Mouse (Mus musculus): Measurements from ENCODE around the gene Fgfr2.

Gene Fgfr2

GRCm38 (mm10) chr7:132930850-132931559 is 192.1 kb downstream of the Fgfr2 start, which contains the start of gene Zranb1:
Zranb1 (plus strand) TSS chr7:132931142.
- peak; percentile 99 for DNase-seq

DNA sequence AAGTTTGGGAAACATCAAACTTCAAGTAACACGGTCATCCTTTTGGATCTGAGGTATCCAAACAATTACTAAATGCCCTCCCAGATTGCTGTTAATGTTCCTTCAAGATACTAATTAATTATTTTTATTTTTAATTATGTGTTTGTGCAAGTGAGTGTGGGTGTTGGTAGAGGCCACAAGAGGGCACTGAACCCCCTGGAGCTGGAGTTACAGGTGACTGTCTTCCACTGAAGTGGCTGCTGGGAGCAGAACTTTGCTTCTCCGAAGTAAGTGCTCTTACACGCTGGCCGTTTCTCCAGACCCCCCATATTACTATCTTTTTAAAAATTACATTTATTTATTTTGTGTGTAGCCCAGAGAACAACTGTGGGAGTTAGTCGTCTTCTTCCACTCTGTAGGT is 193.1 kb downstream of the Fgfr2 start:
- DNase-seq: peak in 1 of 2 experiments; percentile 14

DNA sequence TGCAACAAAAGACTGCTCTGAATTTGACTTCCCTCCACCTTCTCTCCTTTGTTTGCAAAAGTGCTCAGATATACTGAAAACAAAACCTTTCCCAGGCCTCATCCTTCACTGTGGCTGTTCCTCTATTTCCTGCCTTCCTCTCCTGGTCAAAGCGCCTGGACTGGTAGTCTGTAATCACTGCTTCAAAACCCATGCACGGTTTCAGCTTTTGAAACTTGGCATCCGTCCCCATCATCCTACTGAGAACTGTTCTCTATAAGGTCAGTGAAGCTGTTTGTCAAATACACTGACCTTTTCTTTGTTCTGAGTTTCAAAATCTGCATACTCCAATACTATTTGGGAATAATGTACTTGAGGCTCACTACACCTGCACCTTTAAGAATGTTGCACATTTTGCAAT is 195.9 kb downstream of the Fgfr2 start:
- DNase-seq: no peak

- no peak for DNase-seq
Observed at GRCm38 (mm10) chr7:132925227-132925626, 197.9 kb downstream of the Fgfr2 start.

- DNase-seq: peak in 1 of 2 experiments; percentile 17
Observed at GRCm38 (mm10) chr7:132921971-132922370, 201.2 kb downstream of the Fgfr2 start.

DNA sequence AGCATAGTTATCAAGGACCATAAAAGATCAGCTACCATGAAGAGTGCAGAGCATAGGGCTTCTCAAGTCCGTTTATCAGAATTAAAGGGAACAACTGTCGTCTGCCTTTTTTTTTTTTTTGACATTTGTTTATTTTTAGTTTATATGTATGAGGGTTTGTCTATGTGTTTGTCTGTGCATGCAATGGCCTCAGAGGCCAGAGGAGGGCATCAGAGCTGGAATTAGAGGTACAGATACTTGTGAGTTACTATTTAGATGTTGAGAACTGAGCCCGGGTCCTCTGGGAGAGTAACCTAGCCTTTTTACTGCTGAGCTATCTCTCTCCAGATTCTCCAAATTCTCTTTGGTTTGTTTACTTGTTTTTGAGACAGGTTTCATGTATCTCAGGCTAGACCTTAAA is 219.4 kb downstream of the Fgfr2 start:
- DNase-seq: no peak

DNA sequence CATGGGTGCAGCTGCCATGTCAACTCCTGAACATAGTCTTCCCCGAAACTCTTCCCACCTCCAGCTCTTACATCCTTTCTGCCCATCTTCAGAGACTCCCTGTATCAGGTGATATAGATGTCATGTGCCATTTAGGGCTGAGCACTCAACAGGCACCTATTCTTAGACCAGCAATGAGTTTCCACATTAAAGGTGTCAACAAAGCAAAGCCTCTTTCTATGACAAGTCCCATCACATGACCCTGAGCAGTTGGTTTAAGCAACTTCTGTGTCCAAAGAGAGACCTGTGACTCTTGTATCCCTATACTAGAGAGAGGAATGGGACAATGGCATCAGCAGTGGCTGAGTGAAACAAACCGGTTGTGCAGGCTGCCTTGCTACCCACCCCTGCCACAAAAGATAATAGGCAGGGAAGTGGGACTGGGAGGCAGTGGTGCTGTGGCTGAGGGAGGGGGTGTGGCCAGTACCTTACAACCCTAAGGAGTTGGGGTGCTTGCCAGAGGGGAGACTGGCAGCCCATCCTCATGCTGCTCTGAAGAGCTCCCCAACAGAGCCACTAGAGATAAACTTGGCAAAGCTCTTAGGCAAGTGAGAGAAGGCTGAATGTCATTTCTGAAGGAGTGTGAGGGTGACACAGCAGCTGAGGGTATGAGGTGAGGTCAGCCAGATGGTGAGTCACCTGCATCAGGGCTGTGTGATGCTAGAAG is 222.2 kb downstream of the Fgfr2 start:
- DNase-seq: no peak

DNA sequence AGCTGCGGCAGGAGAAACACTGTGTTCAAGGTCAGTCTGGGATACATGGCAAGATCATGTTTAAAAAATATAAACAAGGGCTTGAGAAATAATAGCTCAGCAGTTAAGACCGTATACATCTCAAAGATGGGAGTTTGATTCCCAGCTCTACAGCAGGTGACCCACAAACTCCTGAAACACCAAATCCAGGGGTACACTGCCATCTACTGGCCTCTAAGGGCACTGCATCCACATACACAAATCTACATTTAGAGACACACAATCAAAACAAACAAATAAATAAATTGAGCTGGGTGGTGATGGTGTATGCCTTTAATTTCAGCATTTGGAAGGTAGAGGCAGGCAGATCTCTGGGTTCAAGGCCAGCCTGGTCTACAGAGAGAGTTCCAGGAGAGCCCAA is 224.9 kb downstream of the Fgfr2 start:
- DNase-seq: peak in 1 of 2 experiments; percentile 57

DNA sequence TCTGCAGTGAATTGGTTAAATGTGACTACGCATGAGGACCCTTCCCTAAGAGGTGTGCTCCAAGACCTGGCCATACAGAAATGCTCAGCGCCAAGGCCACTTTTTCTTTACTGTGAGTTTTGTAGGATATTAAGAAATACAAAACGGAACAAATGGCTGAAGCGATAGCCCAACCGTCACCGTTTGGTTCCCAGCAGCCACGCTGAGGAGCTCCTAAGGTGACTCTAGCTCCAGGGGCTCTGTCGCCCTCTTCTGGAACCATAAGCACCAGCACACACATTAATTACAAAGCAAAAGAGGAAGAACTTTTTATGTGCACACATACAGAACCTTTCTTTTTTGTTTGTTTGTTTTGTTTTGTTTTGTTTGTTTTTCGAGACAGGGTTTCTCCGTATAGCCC is 225.9 kb downstream of the Fgfr2 start:
- DNase-seq: no peak

GRCm38 (mm10) chr7:132896206-132896815 is 226.8 kb downstream of the Fgfr2 start:
- peak; percentile 39 to 62 for DNase-seq

GRCm38 (mm10) chr7:132894841-132895555 is 228.2 kb downstream of the Fgfr2 start:
- DNase-seq: peak; percentile 78 to 81

DNA sequence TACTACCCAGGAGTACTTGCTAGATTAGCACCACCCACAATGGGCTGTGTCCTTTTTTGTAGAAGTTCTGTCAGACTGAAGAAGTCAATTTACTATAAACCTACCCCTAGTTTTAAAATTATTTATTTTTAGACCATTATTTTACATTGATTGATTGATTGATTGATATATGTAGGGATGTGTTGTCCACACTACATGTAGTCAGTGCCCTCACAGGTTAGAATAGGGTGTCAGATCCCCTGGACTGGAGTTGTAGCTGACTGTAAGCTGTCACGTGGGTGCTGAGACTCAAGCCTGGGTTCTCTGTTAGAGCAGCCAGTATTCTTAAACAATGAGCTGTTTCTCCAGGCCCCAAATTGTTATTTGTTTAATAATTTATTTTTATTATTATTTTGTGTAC is 229.8 kb downstream of the Fgfr2 start:
- no peak for DNase-seq

DNA sequence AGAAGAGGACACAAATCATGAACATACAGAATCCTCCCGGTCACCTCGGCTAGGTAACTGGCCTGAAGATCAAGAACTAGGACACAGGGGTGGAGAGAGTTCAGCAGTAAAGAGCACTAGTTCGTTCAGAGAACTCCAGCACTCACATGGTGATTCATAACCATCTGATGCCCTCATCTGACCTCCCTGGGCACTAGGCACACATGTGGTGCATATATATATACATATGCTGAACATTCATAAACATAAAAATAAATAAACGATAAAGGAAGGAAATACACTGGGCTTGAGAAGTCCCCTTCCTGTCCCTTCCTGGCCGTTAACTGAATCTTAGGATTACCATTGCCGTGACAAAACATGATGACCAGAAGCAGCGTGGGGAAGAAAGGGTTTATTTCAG is 230.3 kb downstream of the Fgfr2 start:
- DNase-seq: no peak

- peak; percentile 88 to 91 for DNase-seq
Observed at GRCm38 (mm10) chr7:132892311-132892661, 230.9 kb downstream of the Fgfr2 start.

- DNase-seq: peak; percentile 87 to 88
Observed at GRCm38 (mm10) chr7:132891561-132892310, 231.4 kb downstream of the Fgfr2 start.

DNA sequence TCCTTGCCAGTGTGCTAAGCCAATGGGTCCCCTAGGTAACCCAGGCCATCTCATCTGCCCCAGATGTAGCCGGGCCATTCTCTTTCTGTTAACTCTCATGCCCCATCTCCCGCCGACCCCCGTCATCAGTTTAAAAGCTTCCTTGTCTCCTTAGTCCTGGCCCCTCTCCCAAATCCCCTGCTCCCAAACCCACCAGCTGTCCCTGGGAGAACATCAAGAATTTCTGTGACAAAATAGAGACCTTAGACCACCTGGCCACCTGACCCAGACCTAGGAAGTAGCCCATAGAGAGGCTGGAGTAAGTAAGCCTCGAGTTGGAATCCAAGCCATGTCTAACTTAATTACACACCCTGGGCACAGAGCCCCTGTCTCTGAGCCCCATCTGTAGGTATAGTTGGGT is 232.9 kb downstream of the Fgfr2 start:
- no peak for DNase-seq

DNA sequence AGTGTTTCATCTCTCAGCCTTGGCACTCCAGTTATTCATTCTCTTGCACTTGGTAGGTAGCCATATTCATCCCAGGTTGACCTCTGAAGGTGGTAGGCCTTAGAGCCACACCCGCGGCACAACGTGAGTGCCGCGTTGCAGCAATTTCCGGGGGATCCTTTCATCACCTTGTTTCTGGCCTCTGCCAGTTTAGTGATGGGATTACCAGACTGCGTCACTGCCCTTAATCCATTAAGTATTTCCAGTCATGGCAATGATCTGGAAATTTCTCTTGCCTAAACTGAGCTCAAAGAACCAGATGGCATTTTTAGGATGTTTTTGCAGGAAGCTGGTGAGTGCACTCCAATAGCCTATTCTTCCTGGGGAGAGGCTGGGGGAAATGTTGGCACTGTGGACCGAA is 233.5 kb downstream of the Fgfr2 start:
- DNase-seq: no peak

- no peak for DNase-seq
Observed at GRCm38 (mm10) chr7:132888518-132889249, 234.5 kb downstream of the Fgfr2 start.

GRCm38 (mm10) chr7:132888052-132888451 is 235.1 kb downstream of the Fgfr2 start:
- DNase-seq: no peak

DNA sequence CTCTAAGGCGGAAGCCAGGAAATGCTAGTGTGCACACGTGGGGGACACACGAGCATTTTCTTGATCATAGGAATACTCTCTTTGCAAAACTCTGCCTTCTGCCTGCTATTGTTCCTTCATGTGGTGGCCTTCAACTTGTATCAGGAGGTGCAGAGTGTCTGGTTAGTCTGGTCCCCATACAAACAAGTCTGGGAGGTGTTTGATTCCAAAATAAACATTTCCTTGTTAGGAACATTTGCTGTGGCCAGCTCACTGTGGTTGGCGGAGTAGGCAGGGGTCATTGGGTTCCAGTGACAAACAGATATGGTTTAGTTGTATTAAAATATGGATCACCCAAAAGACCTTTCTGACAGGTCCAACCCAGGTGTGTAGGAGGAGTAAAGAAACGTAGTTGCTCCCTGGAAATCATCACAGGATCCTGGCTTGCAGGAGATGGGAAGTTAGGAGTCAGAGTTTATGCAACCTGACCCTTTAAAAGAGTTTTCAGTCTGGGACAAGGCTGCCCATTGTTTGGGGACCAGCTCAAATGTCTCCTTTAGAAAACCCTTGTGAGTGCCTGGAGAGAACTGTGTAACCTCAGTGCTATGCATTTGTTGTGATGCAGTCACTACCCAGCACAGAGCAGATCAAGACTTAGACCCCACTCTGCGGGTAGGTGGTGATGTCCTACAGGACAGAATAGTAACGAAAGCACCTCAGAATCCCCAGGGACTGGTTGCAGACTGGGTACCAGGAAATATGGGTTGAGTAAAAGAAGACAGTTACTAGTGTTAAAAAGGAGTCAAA is 235.9 kb downstream of the Fgfr2 start:
- no peak for DNase-seq

GRCm38 (mm10) chr7:132884031-132884430 is 239.1 kb downstream of the Fgfr2 start:
- DNase-seq: peak; percentile 53 to 54
